Mouse (Mus musculus): ENCODE measurements around the gene Scgb1b15. TPM values are rescaled to one million over a fixed set of nuclear protein-coding genes. Genes with fewer than 3 reads are reported as not detected.
"Not testable (repeated sequence)": the region's sequence is repeated elsewhere in the genome, so short reads cannot be mapped to it uniquely, and the experiment has no call there.

Gene Scgb1b15
- total RNA-seq (2014; rRNA removed) (not detected in 2 replicates), polyA plus RNA-seq (2015; fragmentation: Nextera tagmentation; extraction: Ambion mirVana) (not detected in 2 replicates)

- DNase-seq; H3K9ac ChIP-seq; H3K36me3 ChIP-seq (ENCODE audit: insufficient read depth); H3K27me3 ChIP-seq (ENCODE audit: insufficient read depth, low read length); H3K9me3 ChIP-seq (ENCODE audit: low read length); ATAC-seq; H3K4me3 ChIP-seq (ENCODE audit: low read depth, low read length); H3K27ac ChIP-seq (ENCODE audit: low read depth, low read length); H3K4me1 ChIP-seq (ENCODE audit: insufficient read depth); H3K4me2 ChIP-seq (ENCODE audit: low read depth): not testable (repeated sequence)
Measured at GRCm38 (mm10) chr7:32836254-32836653, at the start of gene Scgb1b15. Scgb1b15 (plus strand) TSS chr7:32836554.

- not testable (repeated sequence) for H3K4me1 ChIP-seq (ENCODE audit: insufficient read depth); DNase-seq; H3K4me2 ChIP-seq (ENCODE audit: low read depth); H3K9me3 ChIP-seq (ENCODE audit: low read length); H3K27ac ChIP-seq (ENCODE audit: low read depth, low read length); ATAC-seq; H3K9ac ChIP-seq; H3K36me3 ChIP-seq (ENCODE audit: insufficient read depth); H3K27me3 ChIP-seq (ENCODE audit: insufficient read depth, low read length); H3K4me3 ChIP-seq (ENCODE audit: low read depth, low read length)
Measured at GRCm38 (mm10) chr7:32829562-32829961, 6.8 kb upstream of the Scgb1b15 start, which contains the start of gene Scgb2b15. Scgb2b15 (minus strand) TSS chr7:32829662.

Other genes with a start within 250 kb of the Scgb1b15 start
- gene Scgb2b15, start 6.9 kb upstream of the Scgb1b15 start, total RNA-seq (2014; rRNA removed), result not detected in 2 replicates
- gene Scgb2b15, start 6.9 kb upstream of the Scgb1b15 start, polyA plus RNA-seq (2015; fragmentation: Nextera tagmentation; extraction: Ambion mirVana), result not detected in 2 replicates
- not detected in 2 replicates for gene Scgb2b17, start 220.0 kb downstream of the Scgb1b15 start, total RNA-seq (2014; rRNA removed)
- gene Scgb2b17, start 220.0 kb downstream of the Scgb1b15 start, polyA plus RNA-seq (2015; fragmentation: Nextera tagmentation; extraction: Ambion mirVana), result not detected in 2 replicates
- gene Scgb1b17, start 226.9 kb downstream of the Scgb1b15 start, total RNA-seq (2014; rRNA removed), result not detected in 2 replicates
- not detected in 2 replicates for gene Scgb1b17, start 226.9 kb downstream of the Scgb1b15 start, polyA plus RNA-seq (2015; fragmentation: Nextera tagmentation; extraction: Ambion mirVana)

Measured in forebrain, postnatal 0 days (tissue).